Mouse (Mus musculus) heart, embryonic 10.5 days (tissue): ENCODE data around the gene Ppil1. TPM values are rescaled to one million over a fixed set of nuclear protein-coding genes. Genes with fewer than 3 reads are reported as not detected.

ENCODE experiments used
- DNase-seq: peaks from one replicate; pipeline ENCODE4 v3.0.0-alpha.2; 2017; ENCODE audit warnings: low spot score
- H3K27ac ChIP-seq: fragments of 300-500 bp; sonication (generic); 2 replicates; pipeline ENCODE4 v1.5.1; 2016; ENCODE audit warnings: mild to moderate bottlenecking
- H3K27me3 ChIP-seq: fragments of 300-500 bp; sonication (generic); 2 replicates; pipeline ENCODE4 v1.6.1; 2016; ENCODE audit warnings: mild to moderate bottlenecking; ENCODE audit not compliant: poor library complexity, insufficient read depth, severe bottlenecking
- H3K36me3 ChIP-seq: fragments of 300-500 bp; sonication (generic); 2 replicates; pipeline ENCODE4 v1.6.1; 2016; ENCODE audit warnings: mild to moderate bottlenecking, moderate library complexity
- H3K4me1 ChIP-seq: fragments of 300-500 bp; sonication (generic); 2 replicates; pipeline ENCODE4 v1.6.1; 2016; ENCODE audit warnings: mild to moderate bottlenecking
- H3K4me3 ChIP-seq: fragments of 300-500 bp; sonication (generic); 2 replicates; pipeline ENCODE4 v1.5.1; 2016; ENCODE audit warnings: mild to moderate bottlenecking, moderate library complexity
- H3K9me3 ChIP-seq: fragments of 300-500 bp; sonication (generic); 2 replicates; pipeline ENCODE4 v1.6.1; 2016; ENCODE audit warnings: mild to moderate bottlenecking, moderate library complexity
- WGBS: fragments of 180-500 bp; shearing (Covaris S2); methylation state at CpG from one replicate; pipeline ENCODE4 v1.1.7; 2016; 5-methylcytosine and 5-hydroxymethylcytosine counted together
- polyA plus RNA-seq: library from polyadenylated mRNA; unstranded; fragments of >200 nt; fragmentation: Nextera tagmentation; extraction: Ambion mirVana; gene quantifications from 2 replicates; pipeline ENCODE4 v1.2.1, GENCODE M21; 2016

The Ppil1 gene
- polyA plus RNA-seq, 1 experiment from 2014 or later, result 188 TPM

DNA sequence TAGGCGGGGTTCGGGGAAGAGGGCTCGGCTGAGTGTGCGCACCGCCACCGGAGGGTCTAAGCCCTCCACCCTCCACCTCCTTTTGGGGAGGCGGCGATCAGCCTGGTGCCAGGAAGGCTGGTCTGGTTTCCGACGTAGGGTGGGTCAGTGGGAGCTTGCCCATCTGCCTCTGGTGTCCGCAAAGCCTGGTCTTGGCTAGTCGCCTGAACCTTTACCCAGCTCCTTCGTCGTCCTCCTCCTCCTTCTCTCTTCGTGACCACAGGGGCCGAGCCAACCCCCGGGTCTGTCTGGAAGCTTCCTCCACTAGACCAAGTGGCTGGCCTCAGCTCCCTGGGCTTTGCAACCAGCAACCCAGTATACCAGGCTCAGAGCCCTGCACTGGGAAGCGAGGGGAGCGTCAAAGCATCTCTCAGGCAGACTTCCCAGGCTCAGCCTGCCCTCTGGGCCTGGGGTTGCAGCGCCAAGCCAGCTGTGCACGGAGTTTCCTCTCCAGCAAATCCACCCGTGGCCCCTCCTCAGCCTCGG, 25.5 kb downstream of the Ppil1 start:
- no peak for DNase-seq
- Histone ChIP-seq H3K27ac (peak overlapping the region; percentile 86), H3K27me3 (peaks cover 81% of the 10 kb centered on the region)

GRCm38 (mm10) chr17:29237772-29238420, 26.1 kb downstream of the Ppil1 start, which contains the start of gene Cpne5:
Gene Cpne5 (minus strand): TSS chr17:29238167.
- Histone ChIP-seq H3K27ac (peak within 1 kb of the TSS; percentile 86), H3K9me3 (no peaks in the 10 kb centered on the region), H3K4me3 (peak within 1 kb of the TSS; percentile 84), H3K27me3 (peaks cover 77% of the 10 kb centered on the region), H3K4me1 (peaks cover 46% of the 10 kb centered on the region), H3K36me3 (no peaks in the 10 kb centered on the region)
- no peak for DNase-seq
- WGBS, result under 1% methylated on average over 55 of the region's 73 CpGs

More for the DNA sequence above, 25.5 kb downstream of the Ppil1 start:
- Histone ChIP-seq H3K4me3 (peak overlapping the region; percentile 84), H3K9me3 (no peaks in the 10 kb centered on the region), H3K36me3 (no peaks in the 10 kb centered on the region), H3K4me1 (peaks cover 46% of the 10 kb centered on the region)
- 3% methylated on average over 23 of the region's 23 CpGs for WGBS

- WGBS, result under 1% methylated on average over 32 of the region's 32 CpGs
- Histone ChIP-seq H3K4me3 (peak overlapping the region; percentile 84), H3K9me3 (no peaks in the 10 kb centered on the region), H3K36me3 (no peaks in the 10 kb centered on the region), H3K27ac (peak overlapping the region; percentile 86), H3K4me1 (peaks cover 46% of the 10 kb centered on the region), H3K27me3 (peaks cover 73% of the 10 kb centered on the region)
- no peak for DNase-seq
Measured at GRCm38 (mm10) chr17:29237267-29237771, 26.7 kb downstream of the Ppil1 start.

- H3K9me3 ChIP-seq, result no peaks in the 10 kb centered on the region
Measured at GRCm38 (mm10) chr17:29236111-29236510, 27.9 kb downstream of the Ppil1 start.

DNA sequence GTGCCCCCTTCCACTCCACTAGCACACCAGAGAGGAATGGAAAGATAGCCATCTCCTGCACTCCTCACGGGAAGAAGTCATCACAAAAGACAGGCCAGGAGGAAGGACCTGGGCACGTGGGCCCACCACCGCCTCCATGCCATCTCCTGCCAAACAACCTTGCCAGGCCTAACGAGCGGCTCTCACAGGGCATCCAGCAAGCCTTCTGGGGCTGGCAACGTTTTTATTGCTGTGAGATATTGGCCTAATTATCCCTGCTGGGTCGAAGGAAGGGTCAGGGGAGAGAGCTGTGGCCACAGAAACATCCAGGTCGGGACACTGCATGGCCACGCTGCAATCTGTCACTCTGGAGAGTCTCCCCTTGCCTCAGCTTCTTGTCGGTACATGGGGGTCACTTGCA, 32.9 kb downstream of the Ppil1 start:
- H3K9me3 ChIP-seq, result no peaks in the 10 kb centered on the region
- peaks cover 27% of the 10 kb centered on the region for H3K27me3 ChIP-seq
- no peak overlapping the region for H3K27ac ChIP-seq
- WGBS, result 78% methylated on average over 10 of the region's 10 CpGs
- no peaks in the 10 kb centered on the region for H3K36me3 ChIP-seq
- H3K4me3 ChIP-seq, result no peak overlapping the region
- H3K4me1 ChIP-seq, result peaks cover 10% of the 10 kb centered on the region
- DNase-seq, result no peak

More at GRCm38 (mm10) chr17:29236111-29236510, 27.9 kb downstream of the Ppil1 start:
- no peaks in the 10 kb centered on the region for H3K36me3 ChIP-seq
- peaks cover 73% of the 10 kb centered on the region for H3K27me3 ChIP-seq
- peak overlapping the region; percentile 84; the same call in 1 of the 2 replicates for H3K4me3 ChIP-seq
- no peak overlapping the region for H3K27ac ChIP-seq
- DNase-seq, result no peak
- WGBS, result 30% methylated on average over 7 of the region's 7 CpGs
- H3K4me1 ChIP-seq, result peaks cover 39% of the 10 kb centered on the region

DNA sequence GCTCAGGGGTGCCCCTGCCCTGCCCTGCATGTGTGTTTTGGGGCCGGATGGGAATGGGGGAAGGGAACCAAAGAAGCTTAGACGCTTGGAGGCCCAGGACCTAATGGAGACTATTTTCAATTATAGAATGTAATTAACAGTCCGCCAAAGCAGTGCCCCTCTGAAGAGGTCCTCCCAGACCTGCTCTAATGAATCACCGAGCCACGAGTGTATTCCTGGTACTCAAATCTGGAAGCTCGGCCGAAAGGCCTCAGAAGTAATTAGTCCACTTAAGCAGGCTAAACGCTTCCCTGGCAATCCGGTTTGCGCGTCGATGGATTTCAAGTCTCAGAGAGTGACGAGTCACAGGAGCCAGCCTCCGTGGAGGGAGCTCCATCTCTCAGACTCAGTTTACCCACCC, 43.4 kb downstream of the Ppil1 start:
- no peak for DNase-seq
- H3K27me3 ChIP-seq, result peaks cover under 1% of the 10 kb centered on the region; the same call in 1 of the 2 replicates
- H3K27ac ChIP-seq, result no peak overlapping the region; the same call in 1 of the 2 replicates
- 68% methylated on average over 14 of the region's 14 CpGs for WGBS
- peaks cover 15% of the 10 kb centered on the region; the same call in 1 of the 2 replicates for H3K4me1 ChIP-seq
- H3K9me3 ChIP-seq, result no peaks in the 10 kb centered on the region
- 0 out of 2 replicates have a peak, but pooled peaks cover 3% of the 10 kb centered on the region for H3K36me3 ChIP-seq
- H3K4me3 ChIP-seq, result no peak overlapping the region

DNA sequence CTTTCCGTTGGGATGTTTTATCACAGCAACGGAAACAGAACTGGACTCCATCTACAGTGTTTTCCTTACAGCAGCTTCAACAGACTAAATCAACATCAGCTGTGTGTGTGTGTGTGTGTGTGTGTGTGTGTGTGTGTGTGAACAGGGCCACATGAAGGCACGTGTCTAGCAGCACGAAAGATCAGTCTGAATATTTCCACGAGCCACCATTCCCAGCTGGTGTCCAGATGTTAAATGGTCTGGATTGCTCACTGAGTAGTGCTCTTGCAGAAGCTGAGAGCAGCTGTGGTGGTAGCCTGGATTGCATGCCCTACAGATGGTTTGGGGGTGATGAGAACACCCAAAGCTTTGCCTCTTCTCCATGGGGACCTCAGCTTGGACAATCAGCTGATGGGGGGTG, 46.0 kb downstream of the Ppil1 start:
- Histone ChIP-seq H3K27ac (no peak overlapping the region), H3K36me3 (no peaks in the 10 kb centered on the region), H3K4me1 (peaks cover 34% of the 10 kb centered on the region), H3K9me3 (no peaks in the 10 kb centered on the region), H3K4me3 (no peak overlapping the region), H3K27me3 (peaks cover 21% of the 10 kb centered on the region; the same call in 1 of the 2 replicates)
- DNase-seq, result no peak
- WGBS, result 64% methylated on average over 5 of the region's 5 CpGs

DNA sequence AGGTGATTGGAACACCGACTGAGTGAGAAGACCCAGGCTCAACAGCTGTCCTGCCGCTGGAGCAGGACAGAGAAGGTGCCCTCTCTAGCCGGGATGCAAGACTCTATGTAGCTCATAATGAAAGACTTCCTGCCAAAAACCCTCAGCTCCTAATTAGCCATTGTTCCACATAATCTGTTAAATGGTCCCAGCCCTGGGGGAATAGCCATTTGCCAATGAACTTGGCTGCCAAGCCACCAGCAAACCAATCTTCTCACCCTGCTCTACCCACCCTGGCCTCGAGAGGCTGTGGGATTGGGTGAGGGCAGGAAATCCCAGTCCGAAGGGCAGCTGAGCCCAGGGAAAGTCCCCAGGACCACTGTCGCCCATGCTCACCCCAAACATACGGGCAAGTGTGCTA, 47.9 kb downstream of the Ppil1 start:
- no peak for DNase-seq
- H3K4me3 ChIP-seq, result no peak overlapping the region
- peaks cover 38% of the 10 kb centered on the region for H3K4me1 ChIP-seq
- peaks cover 21% of the 10 kb centered on the region; the same call in 1 of the 2 replicates for H3K27me3 ChIP-seq
- WGBS, result 75% methylated on average over 7 of the region's 7 CpGs
- no peak overlapping the region for H3K27ac ChIP-seq
- H3K9me3 ChIP-seq, result no peaks in the 10 kb centered on the region
- no peaks in the 10 kb centered on the region for H3K36me3 ChIP-seq

DNA sequence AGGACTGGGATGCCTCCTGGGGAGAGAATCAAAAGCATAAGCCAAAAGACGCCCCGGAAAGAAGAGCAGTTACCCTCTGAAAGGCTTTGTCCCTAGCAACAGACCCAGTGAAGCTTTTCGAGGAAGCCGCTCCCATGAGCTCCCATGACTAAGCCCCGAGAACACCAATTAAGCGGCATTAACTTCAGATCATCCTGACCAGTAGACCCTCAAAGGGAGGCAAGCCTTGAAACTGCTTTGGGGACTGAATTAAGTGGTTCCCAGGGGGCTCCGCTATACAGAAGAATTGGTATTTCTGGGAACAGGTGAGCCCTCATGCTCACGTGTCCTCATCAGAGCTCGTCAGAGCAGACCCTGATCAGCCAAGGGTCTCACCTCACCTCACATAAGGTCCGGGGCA, 49.3 kb downstream of the Ppil1 start:
- Histone ChIP-seq H3K4me1 (peaks cover 41% of the 10 kb centered on the region), H3K9me3 (no peaks in the 10 kb centered on the region), H3K36me3 (no peaks in the 10 kb centered on the region), H3K27ac (no peak overlapping the region), H3K4me3 (no peak overlapping the region), H3K27me3 (peaks cover 21% of the 10 kb centered on the region; the same call in 1 of the 2 replicates)
- WGBS, result 57% methylated on average over 10 of the region's 10 CpGs
- DNase-seq, result no peak

- H3K9me3 ChIP-seq, result no peaks in the 10 kb centered on the region
- peaks cover 21% of the 10 kb centered on the region; the same call in 1 of the 2 replicates for H3K27me3 ChIP-seq
- 77% methylated on average over 4 of the region's 4 CpGs for WGBS
- no peak for DNase-seq
- peaks cover 45% of the 10 kb centered on the region for H3K4me1 ChIP-seq
- H3K4me3 ChIP-seq, result no peak overlapping the region
- H3K36me3 ChIP-seq, result no peaks in the 10 kb centered on the region
- no peak overlapping the region for H3K27ac ChIP-seq
Measured at GRCm38 (mm10) chr17:29214193-29214456, 49.9 kb downstream of the Ppil1 start.

DNA sequence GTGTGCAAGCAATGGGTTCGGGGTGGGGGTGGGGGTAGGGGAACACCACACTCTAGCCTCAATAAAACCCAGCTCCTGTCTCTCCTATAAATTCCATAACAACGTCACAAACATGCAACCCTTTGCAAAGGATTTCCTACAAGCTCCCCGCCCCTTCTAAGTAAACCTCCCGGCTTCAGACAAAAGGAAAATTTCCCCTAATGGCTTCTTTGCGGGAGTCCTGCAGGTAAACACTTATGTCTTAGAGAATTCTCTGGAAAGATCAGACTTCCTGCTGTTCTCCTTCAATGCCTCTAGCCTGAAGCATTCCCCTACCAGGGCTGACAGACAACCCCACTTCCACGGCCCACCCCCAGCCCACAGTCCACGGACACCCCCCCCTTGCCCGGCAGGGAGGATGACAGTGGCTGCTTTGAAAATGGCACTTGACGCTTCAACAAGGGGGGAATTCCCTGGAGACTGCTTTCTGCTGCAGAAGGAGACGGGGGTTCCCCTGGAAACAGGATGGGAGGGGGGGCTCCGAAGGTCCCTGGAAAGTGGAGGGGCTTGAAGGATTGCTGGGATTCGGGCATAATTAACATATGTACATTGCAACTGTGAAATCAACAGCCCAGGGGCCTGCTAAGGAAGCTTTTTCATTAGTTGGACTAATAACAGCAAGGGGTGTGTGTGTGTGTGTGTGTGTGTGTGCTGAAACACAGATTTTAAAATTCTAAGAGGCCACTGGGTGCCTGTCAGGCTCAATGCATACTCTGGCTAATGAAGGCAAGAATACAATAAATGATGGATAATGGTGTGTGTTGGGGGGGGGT, 50.4 kb downstream of the Ppil1 start:
- 31% methylated on average over 12 of the region's 12 CpGs for WGBS
- Histone ChIP-seq H3K9me3 (no peaks in the 10 kb centered on the region), H3K27me3 (peaks cover 21% of the 10 kb centered on the region; the same call in 1 of the 2 replicates), H3K36me3 (no peaks in the 10 kb centered on the region), H3K27ac (no peak overlapping the region), H3K4me3 (no peak overlapping the region), H3K4me1 (peaks cover 50% of the 10 kb centered on the region)
- no peak for DNase-seq

DNA sequence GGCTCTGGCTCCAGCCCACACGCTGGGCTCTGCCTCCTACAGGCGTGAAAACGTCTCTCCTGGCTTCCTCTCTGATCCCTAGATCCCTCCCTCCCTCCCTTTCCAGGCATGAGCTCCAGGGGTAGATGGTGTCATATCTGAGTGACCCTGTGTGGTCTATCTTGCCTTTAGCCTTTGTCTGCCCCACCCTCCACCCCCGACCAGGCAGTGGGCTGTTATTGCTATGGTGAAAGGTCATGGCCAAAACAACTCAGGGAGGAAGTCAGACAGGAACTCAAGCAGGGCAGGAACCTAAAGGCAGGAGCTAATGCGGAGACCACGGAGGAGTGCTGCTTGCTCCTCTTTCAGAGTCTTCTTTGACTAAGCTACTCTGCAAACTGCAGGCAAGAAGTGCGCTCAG, 52.1 kb downstream of the Ppil1 start:
- H3K27me3 ChIP-seq, result peaks cover 21% of the 10 kb centered on the region; the same call in 1 of the 2 replicates
- 35% methylated on average over 7 of the region's 7 CpGs for WGBS
- H3K4me1 ChIP-seq, result peaks cover 50% of the 10 kb centered on the region
- H3K36me3 ChIP-seq, result no peaks in the 10 kb centered on the region
- DNase-seq, result no peak
- H3K9me3 ChIP-seq, result no peaks in the 10 kb centered on the region
- peak overlapping the region; percentile 68 for H3K27ac ChIP-seq
- H3K4me3 ChIP-seq, result peak overlapping the region; percentile 16; the same call in 1 of the 2 replicates

GRCm38 (mm10) chr17:29210037-29210436, 53.9 kb downstream of the Ppil1 start:
- Histone ChIP-seq H3K4me1 (peaks cover 55% of the 10 kb centered on the region), H3K9me3 (no peaks in the 10 kb centered on the region), H3K36me3 (no peaks in the 10 kb centered on the region), H3K27ac (peak overlapping the region; percentile 33; the same call in 1 of the 2 replicates), H3K4me3 (no peak overlapping the region), H3K27me3 (peaks cover 14% of the 10 kb centered on the region; the same call in 1 of the 2 replicates)
- 97% methylated on average over 3 of the region's 3 CpGs for whole genome bisulfite sequencing
- no peak for DNase-seq
